Mouse (Mus musculus): ENCODE data around the gene Ankrd2. TPM values are rescaled to one million over a fixed set of nuclear protein-coding genes. Genes with fewer than 3 reads are reported as not detected.

Ankrd2 gene
- polyA plus RNA-seq, 1 experiment from 2014 or later = 0.45 TPM

DNA sequence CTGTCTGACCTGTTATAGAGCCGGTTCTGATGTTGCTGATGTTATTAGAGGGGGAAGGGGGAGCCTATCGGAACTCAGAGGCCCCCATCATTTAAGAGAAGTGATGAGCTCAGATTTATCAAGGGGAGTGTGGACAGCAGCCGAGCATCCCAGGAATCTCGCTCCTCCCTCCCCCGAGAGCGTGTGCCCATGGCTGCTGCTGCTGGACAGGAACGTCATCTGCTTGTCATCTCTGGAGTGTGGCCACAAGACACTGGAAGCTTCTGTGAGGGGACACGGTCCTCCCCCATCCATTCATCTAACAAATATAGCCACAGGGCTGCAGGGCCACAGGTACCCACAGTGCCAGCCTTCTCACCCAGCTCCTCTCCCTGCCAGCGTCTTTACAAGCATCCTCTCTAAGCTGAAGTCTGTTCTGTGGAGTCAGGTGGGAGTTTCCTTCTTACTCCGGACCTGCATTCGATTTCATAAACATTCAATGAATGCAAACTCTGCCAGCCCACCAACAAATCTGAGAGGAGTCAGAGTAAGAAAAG is 1.4 kb downstream of the Ankrd2 start:
- Histone ChIP-seq H3K9ac (replicated peaks; ENCODE audit: low read length) (no peak overlapping the region), H3K4me1 (ENCODE audit: control insufficient read depth, insufficient read depth, low read length) (no peaks in the 10 kb centered on the region), H3K27ac (replicated peaks; ENCODE audit: low read depth, low read length) (no peak overlapping the region), H3K36me3 (ENCODE audit: control insufficient read depth, insufficient read depth, low read length) (no peaks in the 10 kb centered on the region), H3K9me3 (ENCODE audit: control insufficient read depth, low read length) (no peaks in the 10 kb centered on the region), H3K4me2 (ENCODE audit: low read length) (no peak overlapping the region), H3K27me3 (ENCODE audit: control insufficient read depth, insufficient read depth, low read length) (no peaks in the 10 kb centered on the region), H3K4me3 (replicated peaks; ENCODE audit: low read depth, low read length) (no peak overlapping the region)
- DNase-seq (no peak), ATAC-seq (ENCODE audit: low FRiP score, low TSS enrichment) (no peak)
- 81% methylated on average over 11 of the region's 11 CpGs for WGBS

DNA sequence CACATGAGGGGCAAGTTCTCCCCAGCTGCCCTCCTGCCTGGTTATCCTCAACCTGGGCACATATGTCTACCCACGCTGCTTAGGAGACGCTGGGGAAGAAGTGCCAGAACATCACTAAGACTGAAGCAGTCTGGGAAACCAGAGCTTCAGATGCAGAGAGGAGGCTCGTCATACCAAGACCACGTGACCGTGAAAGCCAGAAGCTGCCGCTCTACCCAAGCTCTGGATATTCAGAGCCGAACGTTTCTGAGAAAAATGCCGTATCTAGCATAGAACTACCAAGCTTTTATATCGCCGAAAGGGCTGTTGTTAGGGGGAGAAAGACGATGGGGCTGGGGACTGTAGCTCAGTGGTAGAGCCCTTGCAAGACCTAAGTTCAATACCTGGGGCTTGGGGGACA is 2.5 kb downstream of the Ankrd2 start:
- no peaks in the 10 kb centered on the region for H3K36me3 ChIP-seq (ENCODE audit: control insufficient read depth, insufficient read depth, low read length)
- H3K4me1 ChIP-seq (ENCODE audit: control insufficient read depth, insufficient read depth, low read length) = no peaks in the 10 kb centered on the region
- no peak overlapping the region for H3K4me3 ChIP-seq (replicated peaks; ENCODE audit: low read depth, low read length)
- no peaks in the 10 kb centered on the region for H3K9me3 ChIP-seq (ENCODE audit: control insufficient read depth, low read length)
- no peaks in the 10 kb centered on the region for H3K27me3 ChIP-seq (ENCODE audit: control insufficient read depth, insufficient read depth, low read length)
- H3K27ac ChIP-seq (replicated peaks; ENCODE audit: low read depth, low read length) = no peak overlapping the region
- H3K9ac ChIP-seq (replicated peaks; ENCODE audit: low read length) = no peak overlapping the region
- no peak for ATAC-seq (ENCODE audit: low FRiP score, low TSS enrichment)
- WGBS = 88% methylated on average over 12 of the region's 12 CpGs
- no peak for DNase-seq
- H3K4me2 ChIP-seq (ENCODE audit: low read length) = no peak overlapping the region

DNA sequence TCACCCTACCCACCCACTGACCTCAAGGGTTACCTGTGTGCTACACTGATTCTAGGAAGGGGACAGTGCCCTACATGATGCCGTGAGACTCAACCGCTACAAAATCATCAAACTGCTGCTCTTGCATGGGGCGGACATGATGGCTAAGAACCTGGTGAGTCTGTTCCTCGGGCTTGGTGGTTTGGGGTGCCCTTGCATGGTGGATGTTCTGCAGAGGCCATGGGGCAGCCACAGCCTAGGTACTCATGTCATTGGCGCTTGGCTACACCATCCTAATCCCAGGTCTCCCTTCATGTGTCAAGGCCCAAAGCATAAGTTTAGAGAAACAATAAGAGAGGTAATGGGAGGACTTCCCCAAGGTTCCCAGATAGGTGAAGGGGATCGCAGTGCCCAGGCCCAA is 8.2 kb downstream of the Ankrd2 start:
- 94% methylated on average over 6 of the region's 6 CpGs for WGBS
- no peak overlapping the region for H3K27ac ChIP-seq (replicated peaks; ENCODE audit: low read depth, low read length)
- ATAC-seq (ENCODE audit: low FRiP score, low TSS enrichment) = no peak
- H3K4me1 ChIP-seq (ENCODE audit: control insufficient read depth, insufficient read depth, low read length) = no peaks in the 10 kb centered on the region
- H3K4me2 ChIP-seq (ENCODE audit: low read length) = no peak overlapping the region
- no peak for DNase-seq
- no peaks in the 10 kb centered on the region for H3K27me3 ChIP-seq (ENCODE audit: control insufficient read depth, insufficient read depth, low read length)
- H3K4me3 ChIP-seq (replicated peaks; ENCODE audit: low read depth, low read length) = no peak overlapping the region
- H3K9me3 ChIP-seq (ENCODE audit: control insufficient read depth, low read length) = no peaks in the 10 kb centered on the region
- no peaks in the 10 kb centered on the region for H3K36me3 ChIP-seq (ENCODE audit: control insufficient read depth, insufficient read depth, low read length)
- no peak overlapping the region for H3K9ac ChIP-seq (replicated peaks; ENCODE audit: low read length)

DNA sequence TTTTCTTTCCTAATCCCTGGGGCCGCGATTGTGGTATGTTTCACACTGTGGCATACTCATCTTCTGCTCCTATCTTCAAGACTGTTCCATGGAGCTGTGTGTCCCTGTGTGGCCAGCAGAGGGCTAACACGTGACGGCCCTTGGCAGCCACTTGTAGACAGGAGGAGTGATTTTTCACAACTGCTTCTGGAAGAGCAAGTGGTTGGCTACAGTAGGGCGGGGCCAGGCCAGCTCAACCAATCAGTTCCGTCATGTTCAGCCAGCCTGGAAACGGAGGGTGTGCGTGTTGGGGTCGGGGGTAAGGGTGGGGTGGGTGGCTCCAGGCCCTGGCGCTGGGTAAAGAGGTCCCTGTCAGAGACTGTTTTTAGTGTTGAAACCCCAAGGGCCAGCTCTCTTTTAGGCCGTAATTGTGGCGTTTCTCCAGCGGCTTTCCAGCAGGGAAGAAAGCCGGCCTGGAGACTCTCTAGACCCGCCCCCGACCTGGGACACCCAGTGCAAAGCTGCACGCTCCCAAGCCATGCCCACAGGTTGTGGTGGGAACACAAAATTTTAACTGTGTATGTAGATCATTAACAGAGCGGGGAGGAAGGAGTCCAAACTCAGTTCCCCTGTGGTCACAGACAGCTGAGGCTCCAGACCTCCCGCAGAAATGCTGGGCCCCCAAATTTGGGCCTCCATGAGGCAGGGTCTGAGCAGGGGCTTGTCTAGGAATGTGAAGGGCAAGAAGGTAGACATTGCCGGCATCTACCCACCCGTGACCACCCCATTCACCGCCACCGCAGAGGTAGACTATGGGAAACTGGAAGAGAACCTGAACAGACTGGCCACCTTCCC is 9.7 kb downstream of the Ankrd2 start, which contains the start of gene Hoga1:
TSS of gene Hoga1 (plus strand) at position 342 of the 834 bp plus-strand sequence.
- Histone ChIP-seq H3K36me3 (ENCODE audit: control insufficient read depth, insufficient read depth, low read length) (no peaks in the 10 kb centered on the region), H3K4me1 (ENCODE audit: control insufficient read depth, insufficient read depth, low read length) (no peaks in the 10 kb centered on the region), H3K9me3 (ENCODE audit: control insufficient read depth, low read length) (no peaks in the 10 kb centered on the region), H3K9ac (replicated peaks; ENCODE audit: low read length) (no peak within 1 kb of the TSS), H3K27ac (replicated peaks; ENCODE audit: low read depth, low read length) (no peak within 1 kb of the TSS), H3K27me3 (ENCODE audit: control insufficient read depth, insufficient read depth, low read length) (no peaks in the 10 kb centered on the region), H3K4me2 (ENCODE audit: low read length) (peak within 1 kb of the TSS; percentile 43), H3K4me3 (replicated peaks; ENCODE audit: low read depth, low read length) (no peak within 1 kb of the TSS)
- 25% methylated on average over 23 of the region's 23 CpGs for WGBS
- ATAC-seq (ENCODE audit: low FRiP score, low TSS enrichment) = peak; percentile 67; the same call in 1 of the 2 replicates
- peak; percentile 65 for DNase-seq

DNA sequence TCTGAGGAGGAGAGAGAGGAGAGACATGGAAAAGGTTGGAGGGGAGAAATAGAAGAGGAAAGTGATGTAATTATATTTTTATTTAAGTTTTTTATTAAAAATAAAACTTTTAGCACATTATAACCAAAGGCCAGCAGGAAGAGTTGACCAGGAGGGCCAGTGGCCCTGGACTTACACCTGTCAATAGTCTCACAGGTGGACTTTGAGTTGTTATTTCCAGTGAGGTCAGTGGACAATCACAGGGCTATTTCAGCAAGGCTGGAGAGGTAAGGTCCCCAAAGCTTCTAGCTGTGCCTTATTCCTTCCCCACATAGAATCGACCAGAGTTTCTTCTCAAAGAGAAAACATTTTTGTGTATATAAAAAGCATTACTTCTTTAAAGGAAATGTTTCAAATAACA is 14.5 kb downstream of the Ankrd2 start:
- DNase-seq = no peak
- no peaks in the 10 kb centered on the region for H3K27me3 ChIP-seq (ENCODE audit: control insufficient read depth, insufficient read depth, low read length)
- no peak overlapping the region for H3K4me2 ChIP-seq (ENCODE audit: low read length)
- 83% methylated on average over 1 of the region's 1 CpGs for WGBS
- no peak overlapping the region for H3K27ac ChIP-seq (replicated peaks; ENCODE audit: low read depth, low read length)
- no peak overlapping the region for H3K9ac ChIP-seq (replicated peaks; ENCODE audit: low read length)
- H3K9me3 ChIP-seq (ENCODE audit: control insufficient read depth, low read length) = no peaks in the 10 kb centered on the region
- no peaks in the 10 kb centered on the region for H3K4me1 ChIP-seq (ENCODE audit: control insufficient read depth, insufficient read depth, low read length)
- no peak overlapping the region for H3K4me3 ChIP-seq (replicated peaks; ENCODE audit: low read depth, low read length)
- ATAC-seq (ENCODE audit: low FRiP score, low TSS enrichment) = no peak
- no peaks in the 10 kb centered on the region for H3K36me3 ChIP-seq (ENCODE audit: control insufficient read depth, insufficient read depth, low read length)

DNA sequence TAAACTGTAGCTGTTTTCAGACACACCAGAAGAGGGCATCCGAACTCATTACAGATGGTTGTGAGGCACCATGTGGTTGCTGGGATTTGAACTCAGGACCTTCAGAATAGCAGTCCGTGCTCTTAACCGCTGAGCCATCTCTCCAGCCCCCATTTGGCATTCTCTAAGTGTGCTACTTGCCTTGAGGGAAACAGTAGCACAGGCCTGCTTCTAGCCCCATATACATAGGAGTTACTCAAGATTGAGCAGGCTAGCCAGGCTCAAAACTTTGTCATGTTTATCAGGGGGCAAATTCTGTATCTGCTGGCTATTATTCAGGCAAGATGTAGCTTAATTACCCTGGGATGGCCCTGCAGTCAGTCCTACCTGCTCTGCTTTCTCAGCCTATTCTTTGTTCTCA is 15.6 kb downstream of the Ankrd2 start:
- H3K9me3 ChIP-seq (ENCODE audit: control insufficient read depth, low read length) = no peaks in the 10 kb centered on the region
- H3K36me3 ChIP-seq (ENCODE audit: control insufficient read depth, insufficient read depth, low read length) = no peaks in the 10 kb centered on the region
- H3K4me1 ChIP-seq (ENCODE audit: control insufficient read depth, insufficient read depth, low read length) = no peaks in the 10 kb centered on the region
- H3K27me3 ChIP-seq (ENCODE audit: control insufficient read depth, insufficient read depth, low read length) = no peaks in the 10 kb centered on the region
- H3K4me2 ChIP-seq (ENCODE audit: low read length) = no peak overlapping the region
- no peak overlapping the region for H3K9ac ChIP-seq (replicated peaks; ENCODE audit: low read length)
- DNase-seq (no peak), ATAC-seq (ENCODE audit: low FRiP score, low TSS enrichment) (no peak)
- no peak overlapping the region for H3K27ac ChIP-seq (replicated peaks; ENCODE audit: low read depth, low read length)
- WGBS = 91% methylated on average over 3 of the region's 3 CpGs
- H3K4me3 ChIP-seq (replicated peaks; ENCODE audit: low read depth, low read length) = no peak overlapping the region

DNA sequence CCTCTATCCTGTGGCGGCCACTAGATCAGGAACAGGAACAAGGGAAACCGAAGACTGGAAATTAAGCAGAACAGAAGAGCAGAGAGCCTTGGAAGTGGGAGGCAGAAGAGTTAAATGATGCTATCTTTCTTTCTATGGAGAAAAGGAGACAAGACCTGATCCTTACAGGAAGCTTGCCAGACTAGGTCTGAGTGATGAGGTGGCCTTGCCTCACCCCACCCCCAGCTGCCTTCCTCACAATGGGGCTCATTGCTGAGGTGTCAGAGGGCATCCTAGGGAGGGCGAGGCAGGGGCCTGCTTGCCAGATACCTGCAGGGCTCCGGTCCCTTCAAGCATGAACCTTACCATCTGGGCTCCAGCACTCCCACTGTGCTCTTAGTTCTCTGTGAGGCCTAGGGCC is 16.1 kb downstream of the Ankrd2 start, which contains the start of gene 4933411K16Rik:
TSS of gene 4933411K16Rik (plus strand) at position 301 of the 400 bp plus-strand sequence.
- H3K9ac ChIP-seq (replicated peaks; ENCODE audit: low read length) = no peak within 1 kb of the TSS
- H3K27me3 ChIP-seq (ENCODE audit: control insufficient read depth, insufficient read depth, low read length) = no peaks in the 10 kb centered on the region
- DNase-seq (no peak), ATAC-seq (ENCODE audit: low FRiP score, low TSS enrichment) (no peak)
- H3K9me3 ChIP-seq (ENCODE audit: control insufficient read depth, low read length) = no peaks in the 10 kb centered on the region
- WGBS = 74% methylated on average over 4 of the region's 4 CpGs
- no peaks in the 10 kb centered on the region for H3K4me1 ChIP-seq (ENCODE audit: control insufficient read depth, insufficient read depth, low read length)
- no peak within 1 kb of the TSS for H3K4me3 ChIP-seq (replicated peaks; ENCODE audit: low read depth, low read length)
- no peaks in the 10 kb centered on the region for H3K36me3 ChIP-seq (ENCODE audit: control insufficient read depth, insufficient read depth, low read length)
- no peak within 1 kb of the TSS for H3K4me2 ChIP-seq (ENCODE audit: low read length)
- H3K27ac ChIP-seq (replicated peaks; ENCODE audit: low read depth, low read length) = no peak within 1 kb of the TSS

DNA sequence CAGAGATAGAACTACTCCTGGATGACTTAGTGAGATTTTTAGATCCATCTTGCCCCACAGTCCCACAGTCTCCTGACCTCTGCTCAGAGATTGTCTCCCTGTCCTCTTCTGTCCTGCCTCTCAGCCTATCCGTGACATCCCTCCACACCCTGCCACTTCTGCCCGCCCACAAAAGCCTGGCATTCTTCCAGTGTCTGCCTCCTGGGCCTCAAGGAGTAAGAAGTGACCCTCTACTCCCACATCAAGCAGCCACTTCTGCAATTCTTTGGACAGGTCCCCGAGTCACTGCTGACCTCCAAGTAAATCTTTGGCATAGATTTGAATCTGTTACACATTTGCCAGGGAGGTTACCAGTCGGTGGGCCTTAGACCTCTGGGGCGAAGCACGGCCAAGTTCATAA is 18.5 kb downstream of the Ankrd2 start:
- H3K4me2 ChIP-seq (ENCODE audit: low read length) = no peak overlapping the region
- H3K36me3 ChIP-seq (ENCODE audit: control insufficient read depth, insufficient read depth, low read length) = no peaks in the 10 kb centered on the region
- no peak overlapping the region for H3K27ac ChIP-seq (replicated peaks; ENCODE audit: low read depth, low read length)
- DNase-seq = no peak
- no peaks in the 10 kb centered on the region for H3K9me3 ChIP-seq (ENCODE audit: control insufficient read depth, low read length)
- H3K4me3 ChIP-seq (replicated peaks; ENCODE audit: low read depth, low read length) = no peak overlapping the region
- 81% methylated on average over 6 of the region's 6 CpGs for WGBS
- H3K27me3 ChIP-seq (ENCODE audit: control insufficient read depth, insufficient read depth, low read length) = no peaks in the 10 kb centered on the region
- no peaks in the 10 kb centered on the region for H3K4me1 ChIP-seq (ENCODE audit: control insufficient read depth, insufficient read depth, low read length)
- H3K9ac ChIP-seq (replicated peaks; ENCODE audit: low read length) = no peak overlapping the region
- ATAC-seq (ENCODE audit: low FRiP score, low TSS enrichment) = no peak

DNA sequence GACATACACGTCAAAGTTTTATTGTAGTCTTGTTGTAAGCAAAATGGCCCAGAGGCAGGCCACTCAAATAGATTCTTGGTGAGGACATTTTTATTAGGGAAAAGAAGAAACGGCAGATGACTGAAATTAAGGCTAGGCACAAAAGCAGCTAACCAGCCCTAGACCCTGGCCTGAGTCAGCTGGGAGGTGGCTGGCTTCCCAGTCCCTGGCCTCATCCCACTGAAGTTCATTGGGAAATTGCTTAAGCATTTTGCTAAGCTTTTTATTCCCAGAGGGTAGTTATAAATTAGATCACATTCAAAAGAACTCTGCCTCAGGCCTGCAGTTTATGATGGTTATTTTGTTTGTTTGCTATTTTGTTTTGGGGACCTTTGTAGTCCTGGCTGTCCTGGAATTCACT is 20.1 kb downstream of the Ankrd2 start:
- Histone ChIP-seq H3K36me3 (ENCODE audit: control insufficient read depth, insufficient read depth, low read length) (no peaks in the 10 kb centered on the region), H3K9me3 (ENCODE audit: control insufficient read depth, low read length) (no peaks in the 10 kb centered on the region), H3K4me2 (ENCODE audit: low read length) (no peak overlapping the region), H3K4me1 (ENCODE audit: control insufficient read depth, insufficient read depth, low read length) (no peaks in the 10 kb centered on the region), H3K9ac (replicated peaks; ENCODE audit: low read length) (no peak overlapping the region), H3K4me3 (replicated peaks; ENCODE audit: low read depth, low read length) (no peak overlapping the region), H3K27ac (replicated peaks; ENCODE audit: low read depth, low read length) (no peak overlapping the region), H3K27me3 (ENCODE audit: control insufficient read depth, insufficient read depth, low read length) (no peaks in the 10 kb centered on the region)
- DNase-seq = no peak
- WGBS = 90% methylated on average over 2 of the region's 2 CpGs
- no peak for ATAC-seq (ENCODE audit: low FRiP score, low TSS enrichment)
